Mouse (Mus musculus) brain, embryonic 14.5 days (tissue): ENCODE measurements at regions not wholly inside any gene's neighbourhood (a gene's known extent, or its start where the extent isn't known, plus 50 kb on each side); places are given as distances from the start of the nearest gene placed in this dataset.

Experiments used
- CTCF ChIP-seq: fragments of 200-500 bp; IDR thresholded peaks from 2 replicates; pipeline ENCODE4 v1.5.1; 2012; ENCODE audit warnings: inconsistent platforms, mild to moderate bottlenecking, moderate library complexity, borderline replicate concordance; ENCODE audit not compliant: insufficient read depth, insufficient read length; ENCODE audit errors: extremely low read depth
- POLR2A ChIP-seq: fragments of 200-500 bp; IDR thresholded peaks from 2 replicates; pipeline ENCODE4 v1.6.1; 2012; ENCODE audit warnings: mild to moderate bottlenecking, inconsistent platforms, borderline replicate concordance; ENCODE audit not compliant: poor library complexity, insufficient read depth, insufficient read length, severe bottlenecking; ENCODE audit errors: extremely low read depth

GRCm38 (mm10) chr10:44636061-44636460 lies 107.8 kb upstream of the Prdm1 start:
- TF ChIP-seq POLR2A (no peak), CTCF (no peak)
